Mouse (Mus musculus) hindbrain, embryonic 13.5 days (tissue): ENCODE measurements around the gene Lcn9. TPM values are rescaled to one million over a fixed set of nuclear protein-coding genes. Genes with fewer than 3 reads are reported as not detected.

ENCODE experiments used
- ATAC-seq: fragments of 200-750 bp; cut with Nextera tagmentation; 2 replicates; pipeline ENCODE4 v1.8.0; 2017; ENCODE audit warnings: moderate TSS enrichment; ENCODE audit not compliant: low FRiP score
- H3K27ac ChIP-seq: fragments of 300-500 bp; sonication (generic); 2 replicates; pipeline ENCODE4 v1.5.1; 2015; ENCODE audit warnings: inconsistent platforms, mild to moderate bottlenecking, moderate library complexity
- H3K27me3 ChIP-seq: fragments of 300-500 bp; sonication (generic); 2 replicates; pipeline ENCODE4 v1.6.1; 2015; ENCODE audit warnings: mild to moderate bottlenecking, inconsistent platforms
- H3K36me3 ChIP-seq: fragments of 300-500 bp; sonication (generic); 2 replicates; pipeline ENCODE4 v1.6.1; 2015; ENCODE audit warnings: mild to moderate bottlenecking, inconsistent platforms
- H3K4me1 ChIP-seq: fragments of 300-500 bp; sonication (generic); replicated peaks from 2 replicates; pipeline ENCODE4 v1.6.1; 2015; ENCODE audit warnings: inconsistent platforms
- H3K4me2 ChIP-seq: fragments of 300-500 bp; sonication (generic); 2 replicates; pipeline ENCODE4 v1.6.1; 2015; ENCODE audit warnings: inconsistent platforms, mild to moderate bottlenecking, moderate library complexity
- H3K4me3 ChIP-seq: fragments of 300-500 bp; sonication (generic); 2 replicates; pipeline ENCODE4 v1.5.1; 2015; ENCODE audit warnings: mild to moderate bottlenecking, inconsistent platforms
- H3K9ac ChIP-seq: fragments of 300-500 bp; sonication (generic); 2 replicates; pipeline ENCODE4 v1.6.1; 2015; ENCODE audit warnings: mild to moderate bottlenecking, inconsistent platforms
- H3K9me3 ChIP-seq: fragments of 300-500 bp; sonication (generic); 2 replicates; pipeline ENCODE4 v1.6.1; 2016; ENCODE audit warnings: inconsistent platforms
- WGBS: fragments of 180-500 bp; shearing (Covaris S2); methylation state at CpG from one replicate; pipeline ENCODE4 v1.1.7; 2015; 5-methylcytosine and 5-hydroxymethylcytosine counted together
- polyA plus RNA-seq: library from polyadenylated mRNA; unstranded; fragments of >200 nt; fragmentation: Nextera tagmentation; extraction: Ambion mirVana; gene quantifications from 2 replicates; pipeline ENCODE4 v1.2.1, GENCODE M21; 2015

Gene Lcn9
- not detected in 2 replicates for polyA plus RNA-seq

DNA sequence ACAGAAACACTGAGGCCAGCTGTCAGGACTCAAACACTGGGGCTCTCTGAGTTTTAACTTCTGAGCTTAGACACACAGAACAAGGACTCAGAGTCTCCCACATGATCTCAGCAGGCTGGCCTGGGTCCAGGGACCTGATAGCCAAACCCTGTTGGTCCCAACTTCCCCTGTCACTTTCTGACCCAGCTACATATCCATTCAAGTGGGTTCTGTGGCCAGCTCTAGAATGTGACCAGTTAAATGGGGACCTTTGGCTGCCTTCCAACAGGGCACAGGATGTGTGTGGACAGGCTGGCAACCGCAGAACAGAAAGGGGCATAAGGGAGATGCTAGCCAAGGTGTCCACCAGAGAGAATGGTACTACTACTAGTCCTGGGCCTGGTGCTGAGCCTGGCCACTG lies at the start of gene Lcn9:
TSS of gene Lcn9 (plus strand) at position 348 of the 400 bp plus-strand sequence.
- H3K4me3 ChIP-seq: no peak within 1 kb of the TSS
- H3K9me3 ChIP-seq: no peaks in the 10 kb centered on the region
- no peak within 1 kb of the TSS for H3K9ac ChIP-seq
- ATAC-seq: no peak
- no peaks in the 10 kb centered on the region for H3K4me1 ChIP-seq
- no peak within 1 kb of the TSS for H3K27ac ChIP-seq
- no peaks in the 10 kb centered on the region for H3K27me3 ChIP-seq
- H3K36me3 ChIP-seq: no peaks in the 10 kb centered on the region
- WGBS: 83% methylated on average over 1 of the region's 1 CpGs
- no peak within 1 kb of the TSS for H3K4me2 ChIP-seq

DNA sequence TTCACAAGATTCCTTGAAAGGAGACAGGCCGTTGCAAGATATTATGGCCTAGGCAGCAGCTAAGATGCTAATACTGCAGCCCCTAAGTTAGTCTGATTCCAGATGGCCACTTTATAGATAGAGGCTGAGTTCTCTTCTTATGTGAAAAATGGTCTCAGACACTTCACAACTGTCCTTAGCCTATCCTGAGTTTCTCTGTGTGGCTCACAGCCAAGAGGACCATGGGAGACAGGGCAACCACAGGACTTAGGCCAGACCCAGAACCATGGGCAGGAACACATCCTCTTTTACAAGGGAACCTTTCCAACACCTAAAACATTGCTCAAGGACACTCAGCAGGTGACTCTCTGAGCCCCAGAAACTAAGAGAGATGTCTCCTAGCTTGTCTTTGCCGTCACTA lies 49.4 kb upstream of the Lcn9 start:
- 94% methylated on average over 2 of the region's 2 CpGs for WGBS
- no peak for ATAC-seq
- no peak overlapping the region for H3K4me3 ChIP-seq
- H3K36me3 ChIP-seq: no peaks in the 10 kb centered on the region
- H3K9ac ChIP-seq: no peak overlapping the region
- no peaks in the 10 kb centered on the region for H3K27me3 ChIP-seq
- no peak overlapping the region for H3K4me2 ChIP-seq
- no peak overlapping the region for H3K27ac ChIP-seq
- H3K4me1 ChIP-seq: no peaks in the 10 kb centered on the region
- H3K9me3 ChIP-seq: no peaks in the 10 kb centered on the region

DNA sequence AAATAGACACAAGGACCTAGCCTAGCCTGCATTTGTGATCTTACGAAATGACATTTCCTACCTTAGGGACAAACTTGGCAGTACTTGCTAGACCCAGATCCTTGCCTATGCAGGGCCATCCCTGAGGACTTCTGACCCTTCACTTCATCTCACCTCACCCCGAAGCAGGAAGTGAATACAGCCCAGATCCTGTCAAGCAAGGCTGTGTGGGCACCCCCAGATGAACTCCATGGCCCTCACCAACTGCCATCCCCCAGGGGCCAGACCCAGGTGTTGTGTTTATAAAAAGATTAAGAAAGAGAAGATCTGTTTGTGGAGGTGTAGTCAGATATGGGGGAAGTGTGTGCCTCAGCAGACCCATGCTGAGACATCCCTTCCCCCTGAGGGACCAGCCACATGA lies 48.3 kb upstream of the Lcn9 start:
- ATAC-seq: no peak
- no peaks in the 10 kb centered on the region for H3K4me1 ChIP-seq

DNA sequence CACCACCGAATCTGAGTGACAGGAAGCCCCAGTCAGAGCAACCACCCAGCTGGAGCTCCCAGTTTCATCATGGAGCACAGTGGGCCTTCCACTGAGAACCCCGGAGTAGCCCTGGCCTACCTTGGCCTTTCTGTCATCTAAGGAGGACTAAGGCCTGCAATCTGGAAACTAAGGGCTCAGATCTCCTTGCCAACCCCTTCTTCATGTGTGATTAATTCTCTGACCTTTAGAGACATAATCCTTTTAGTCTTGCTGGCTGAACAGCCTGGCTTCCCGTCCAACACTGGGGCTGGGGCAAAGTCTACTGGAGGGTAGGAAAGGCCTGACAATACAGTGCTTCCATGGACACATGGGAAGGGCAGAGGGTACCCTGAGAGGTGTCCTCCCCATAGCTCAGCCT lies 47.0 kb upstream of the Lcn9 start:
- 81% methylated on average over 3 of the region's 3 CpGs for WGBS
- no peaks in the 10 kb centered on the region for H3K4me1 ChIP-seq
- no peaks in the 10 kb centered on the region for H3K36me3 ChIP-seq
- H3K9me3 ChIP-seq: no peaks in the 10 kb centered on the region
- H3K4me2 ChIP-seq: no peak overlapping the region
- no peak for ATAC-seq
- H3K27ac ChIP-seq: no peak overlapping the region
- H3K27me3 ChIP-seq: no peaks in the 10 kb centered on the region
- no peak overlapping the region for H3K9ac ChIP-seq
- H3K4me3 ChIP-seq: no peak overlapping the region

More for the DNA sequence above, 48.3 kb upstream of the Lcn9 start:
- WGBS: 81% methylated on average over 2 of the region's 2 CpGs
- no peaks in the 10 kb centered on the region for H3K9me3 ChIP-seq
- H3K4me2 ChIP-seq: no peak overlapping the region
- H3K27ac ChIP-seq: no peak overlapping the region
- H3K27me3 ChIP-seq: no peaks in the 10 kb centered on the region
- no peaks in the 10 kb centered on the region for H3K36me3 ChIP-seq
- H3K4me3 ChIP-seq: no peak overlapping the region
- no peak overlapping the region for H3K9ac ChIP-seq

DNA sequence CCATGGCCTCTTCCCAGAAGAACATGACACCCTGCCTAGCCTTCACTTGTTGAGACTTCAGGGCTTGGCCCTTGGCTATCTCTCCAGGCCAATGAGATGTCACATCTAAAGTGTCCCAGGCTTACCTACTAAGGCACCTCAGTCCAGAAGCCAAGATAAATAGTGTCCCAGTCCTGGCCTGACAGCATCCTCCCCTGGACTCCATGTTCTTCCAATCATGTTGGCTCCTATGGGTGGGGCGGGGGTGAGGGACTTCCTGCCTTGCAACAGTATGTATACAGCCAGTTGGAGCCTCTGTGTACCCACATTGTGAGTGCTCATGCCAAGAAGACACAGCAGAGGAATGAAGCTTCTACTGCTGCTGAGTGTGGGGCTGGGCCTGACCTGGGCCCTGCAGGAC lies 46.2 kb upstream of the Lcn9 start, which contains the start of gene Lcn11:
TSS of gene Lcn11 (plus strand) at position 301 of the 400 bp plus-strand sequence.
- WGBS: 96% methylated on average over 1 of the region's 1 CpGs
- ATAC-seq: no peak
- no peak within 1 kb of the TSS for H3K9ac ChIP-seq
- no peak within 1 kb of the TSS for H3K4me2 ChIP-seq
- no peaks in the 10 kb centered on the region for H3K4me1 ChIP-seq
- no peaks in the 10 kb centered on the region for H3K36me3 ChIP-seq
- no peak within 1 kb of the TSS for H3K4me3 ChIP-seq
- H3K27ac ChIP-seq: no peak within 1 kb of the TSS
- H3K9me3 ChIP-seq: no peaks in the 10 kb centered on the region
- no peaks in the 10 kb centered on the region for H3K27me3 ChIP-seq

DNA sequence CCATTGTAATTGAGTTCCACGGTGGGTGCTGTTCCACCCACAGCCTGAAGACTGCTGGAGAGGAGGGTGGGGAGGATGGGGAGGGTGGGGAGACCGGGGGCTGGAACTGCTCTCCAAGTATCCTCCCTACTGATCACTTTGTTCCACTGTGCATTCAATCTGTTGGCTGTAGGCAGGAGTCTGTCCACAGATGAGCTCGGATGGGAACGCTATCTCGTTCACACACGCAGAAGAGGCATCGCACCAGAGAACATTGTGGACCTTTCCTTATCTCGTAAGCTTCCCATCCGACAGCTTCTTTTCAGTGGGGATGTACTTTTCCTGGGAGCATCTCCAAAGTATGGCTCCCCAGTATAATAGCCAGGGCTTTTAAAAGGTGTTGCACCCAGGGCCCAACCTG lies 43.9 kb upstream of the Lcn9 start:
- no peaks in the 10 kb centered on the region for H3K36me3 ChIP-seq
- ATAC-seq: no peak
- WGBS: 89% methylated on average over 9 of the region's 9 CpGs
- no peaks in the 10 kb centered on the region for H3K9me3 ChIP-seq
- no peak overlapping the region for H3K27ac ChIP-seq
- H3K4me1 ChIP-seq: no peaks in the 10 kb centered on the region
- H3K4me3 ChIP-seq: no peak overlapping the region
- H3K27me3 ChIP-seq: no peaks in the 10 kb centered on the region
- H3K4me2 ChIP-seq: no peak overlapping the region
- no peak overlapping the region for H3K9ac ChIP-seq

DNA sequence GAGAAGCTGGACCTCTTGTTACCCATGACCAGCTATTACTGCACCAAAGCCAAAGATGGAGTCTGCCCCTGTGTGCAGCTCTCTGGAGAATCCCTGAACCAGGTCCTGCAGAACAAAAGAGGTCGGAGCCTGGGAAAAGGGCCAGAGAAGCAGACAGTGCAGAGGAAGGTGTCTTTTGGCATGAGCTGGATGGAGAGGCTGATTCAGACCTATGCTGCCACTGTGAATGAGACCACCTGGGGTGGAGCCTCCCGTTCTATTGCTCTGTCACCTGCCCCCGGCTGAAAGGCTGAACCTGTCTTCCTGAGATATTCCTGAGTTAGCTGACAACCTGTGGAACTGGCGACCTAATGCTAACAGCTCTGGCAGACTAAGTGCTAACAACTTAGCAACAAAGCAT lies 42.0 kb upstream of the Lcn9 start:
- Histone ChIP-seq H3K9me3 (no peaks in the 10 kb centered on the region), H3K4me3 (no peak overlapping the region), H3K4me1 (no peaks in the 10 kb centered on the region), H3K9ac (no peak overlapping the region), H3K36me3 (no peaks in the 10 kb centered on the region), H3K27ac (no peak overlapping the region), H3K27me3 (no peaks in the 10 kb centered on the region), H3K4me2 (no peak overlapping the region)
- 66% methylated on average over 4 of the region's 4 CpGs for WGBS
- ATAC-seq: no peak

DNA sequence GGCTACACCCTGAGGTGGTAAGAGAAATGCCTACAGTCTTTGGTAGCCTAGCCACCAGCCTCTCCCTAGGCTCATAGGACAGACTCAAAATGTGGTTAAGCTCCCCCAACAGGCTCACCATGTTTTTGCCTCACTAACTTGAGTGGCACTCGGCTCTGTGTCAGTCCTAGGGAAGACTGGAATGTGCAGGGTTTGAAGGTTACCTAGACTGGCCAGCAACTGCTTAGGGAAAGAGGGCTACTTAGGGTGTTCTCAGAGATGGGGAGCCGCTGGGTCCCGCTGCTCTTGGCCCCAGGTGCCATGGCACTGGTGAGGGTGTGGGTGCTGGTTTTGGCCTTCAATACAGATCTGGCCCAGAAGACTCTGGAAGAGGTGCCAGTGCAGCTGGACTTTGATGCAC lies 41.0 kb upstream of the Lcn9 start, which contains the start of gene Gm13539:
TSS of gene Gm13539 (plus strand) at position 301 of the 400 bp plus-strand sequence.
- no peak within 1 kb of the TSS for H3K27ac ChIP-seq
- H3K4me2 ChIP-seq: no peak within 1 kb of the TSS
- no peak for ATAC-seq
- H3K27me3 ChIP-seq: no peaks in the 10 kb centered on the region
- H3K9ac ChIP-seq: no peak within 1 kb of the TSS
- H3K4me3 ChIP-seq: no peak within 1 kb of the TSS
- no peaks in the 10 kb centered on the region for H3K4me1 ChIP-seq
- H3K9me3 ChIP-seq: no peaks in the 10 kb centered on the region
- 88% methylated on average over 3 of the region's 3 CpGs for WGBS
- H3K36me3 ChIP-seq: no peaks in the 10 kb centered on the region

DNA sequence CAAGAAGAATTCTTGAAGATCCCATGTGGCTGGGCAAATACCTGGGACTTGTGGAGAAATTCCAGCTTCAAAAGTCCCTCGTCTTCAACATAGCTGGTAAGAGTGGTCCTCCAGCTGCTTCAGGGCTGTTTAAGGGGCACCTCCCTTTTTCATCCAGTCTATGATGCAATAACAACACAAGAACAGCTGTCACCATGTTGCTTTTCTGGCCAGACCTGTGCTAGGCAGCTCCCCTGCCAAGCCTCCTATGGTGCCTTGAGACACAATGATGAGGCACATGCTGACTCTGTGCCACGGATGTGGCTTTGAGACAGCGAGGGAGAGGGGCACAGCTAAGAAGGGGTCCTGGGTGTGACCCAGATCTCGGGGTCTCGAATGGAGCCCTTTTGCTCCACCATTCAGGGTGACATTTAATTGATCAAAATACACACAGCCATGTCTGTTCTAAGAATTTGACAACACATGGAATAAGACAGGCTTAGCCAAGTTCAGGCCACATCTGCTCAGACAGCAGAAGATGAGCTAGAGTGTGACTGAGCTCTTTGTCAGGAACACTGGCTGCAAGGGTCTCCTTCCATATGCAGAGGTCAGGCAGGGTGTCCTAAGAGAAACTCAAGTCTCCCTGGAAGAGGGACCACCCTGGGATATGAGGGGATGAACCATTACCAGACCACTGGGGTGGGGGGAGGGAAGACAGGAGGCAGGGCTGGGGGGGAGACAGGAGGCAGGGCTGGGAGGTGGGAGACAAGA lies 37.2 kb upstream of the Lcn9 start:
- no peaks in the 10 kb centered on the region for H3K9me3 ChIP-seq
- no peak overlapping the region for H3K27ac ChIP-seq
- no peaks in the 10 kb centered on the region for H3K4me1 ChIP-seq
- H3K27me3 ChIP-seq: no peaks in the 10 kb centered on the region
- no peak overlapping the region for H3K9ac ChIP-seq
- no peak overlapping the region for H3K4me2 ChIP-seq
- H3K36me3 ChIP-seq: no peaks in the 10 kb centered on the region
- WGBS: 66% methylated on average over 5 of the region's 5 CpGs
- no peak for ATAC-seq
- H3K4me3 ChIP-seq: no peak overlapping the region

DNA sequence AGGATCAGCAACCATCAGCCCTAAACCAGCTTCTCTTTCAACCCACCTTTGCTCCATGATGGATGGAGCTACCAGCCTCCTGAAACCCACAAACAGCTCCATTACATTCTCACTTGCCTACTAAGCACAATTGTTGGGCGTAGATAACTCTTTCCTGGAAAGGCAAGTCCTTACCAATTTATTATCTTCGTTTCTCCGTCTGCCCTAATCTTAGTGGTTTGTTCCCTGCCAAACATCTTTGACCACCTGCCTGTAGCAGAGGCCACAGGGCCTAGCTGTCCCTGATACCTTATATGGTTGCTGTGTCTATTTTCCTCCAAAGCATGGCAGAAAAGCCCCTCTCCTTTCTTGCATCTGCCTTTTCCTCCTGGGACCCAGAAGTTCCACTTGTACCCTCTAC lies 33.9 kb upstream of the Lcn9 start:
- Histone ChIP-seq H3K4me2 (no peak overlapping the region), H3K27me3 (no peaks in the 10 kb centered on the region), H3K27ac (no peak overlapping the region), H3K4me1 (no peaks in the 10 kb centered on the region), H3K9me3 (no peaks in the 10 kb centered on the region), H3K9ac (no peak overlapping the region), H3K36me3 (no peaks in the 10 kb centered on the region), H3K4me3 (no peak overlapping the region)
- WGBS: 94% methylated on average over 3 of the region's 3 CpGs
- ATAC-seq: no peak

DNA sequence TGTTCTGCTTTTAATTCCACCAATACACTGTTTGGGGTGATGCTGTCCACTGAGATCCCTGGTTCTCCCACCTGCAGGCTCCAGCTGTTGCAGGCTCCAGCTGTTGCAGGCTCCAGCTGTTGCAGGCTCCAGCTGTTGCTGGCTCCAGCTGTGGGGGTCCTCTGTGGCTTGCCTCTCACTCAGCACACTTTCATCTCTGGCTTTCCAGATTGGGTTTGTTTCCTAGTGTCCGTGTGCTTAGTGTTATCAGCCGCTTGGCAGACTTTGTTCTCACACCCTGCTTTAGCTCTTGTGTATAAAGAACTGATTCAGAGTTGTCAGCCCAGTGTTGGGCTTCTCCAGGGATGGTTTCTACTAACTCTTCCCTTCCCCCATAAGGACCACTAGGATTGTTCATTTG lies 25.3 kb upstream of the Lcn9 start:
- H3K36me3 ChIP-seq: no peaks in the 10 kb centered on the region
- no peaks in the 10 kb centered on the region for H3K9me3 ChIP-seq
- H3K27me3 ChIP-seq: no peaks in the 10 kb centered on the region
- H3K4me3 ChIP-seq: no peak overlapping the region
- no peak for ATAC-seq
- no peak overlapping the region for H3K27ac ChIP-seq
- peaks cover 3% of the 10 kb centered on the region; the same call in 1 of the 2 replicates for H3K4me1 ChIP-seq
- H3K9ac ChIP-seq: no peak overlapping the region
- 72% methylated on average over 2 of the region's 2 CpGs for WGBS
- H3K4me2 ChIP-seq: no peak overlapping the region

DNA sequence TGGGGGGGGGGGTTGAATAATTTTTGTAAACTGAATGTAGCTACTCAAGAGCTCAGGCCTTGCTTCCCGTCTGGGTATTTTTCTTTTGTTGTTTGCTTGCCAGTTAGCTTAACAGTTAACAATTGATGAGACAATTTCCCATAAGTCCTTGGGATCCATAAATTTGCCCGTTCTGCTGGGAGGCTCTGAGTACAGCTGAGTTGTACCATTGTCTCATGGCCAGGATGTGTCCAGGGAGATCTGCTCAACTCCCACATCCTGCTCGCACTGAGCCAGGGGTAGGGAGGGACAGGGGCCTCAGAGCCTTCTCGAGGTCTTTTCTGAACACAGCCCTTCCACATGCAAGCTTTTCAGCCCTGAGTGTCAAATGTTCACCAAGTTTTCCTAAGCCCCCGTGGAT lies 24.9 kb upstream of the Lcn9 start:
- Histone ChIP-seq H3K4me3 (no peak overlapping the region), H3K36me3 (no peaks in the 10 kb centered on the region), H3K27ac (no peak overlapping the region), H3K27me3 (no peaks in the 10 kb centered on the region), H3K4me1 (peaks cover 3% of the 10 kb centered on the region; the same call in 1 of the 2 replicates), H3K4me2 (no peak overlapping the region), H3K9ac (no peak overlapping the region), H3K9me3 (no peaks in the 10 kb centered on the region)
- 44% methylated on average over 5 of the region's 5 CpGs for WGBS
- ATAC-seq: no peak

DNA sequence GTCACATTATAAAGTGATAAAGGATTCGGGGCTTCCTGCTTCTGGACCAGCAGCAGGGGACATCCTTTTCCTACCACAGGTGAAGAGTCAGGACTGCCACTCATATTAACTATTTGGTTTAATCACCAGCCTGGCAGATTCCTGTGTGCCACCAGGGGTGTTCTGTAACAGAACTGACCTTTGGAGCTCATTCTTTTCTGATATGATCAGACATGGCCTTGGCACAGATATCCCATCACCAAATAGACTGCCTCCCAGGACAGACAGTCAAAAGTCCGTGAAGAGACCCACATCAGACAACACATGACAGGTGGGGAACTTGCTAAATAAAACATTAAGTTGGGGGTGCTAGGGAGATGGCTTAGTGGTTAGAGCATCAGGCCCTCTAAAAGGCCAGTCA lies 11.2 kb upstream of the Lcn9 start:
- no peak overlapping the region for H3K27ac ChIP-seq
- no peaks in the 10 kb centered on the region for H3K27me3 ChIP-seq
- no peaks in the 10 kb centered on the region for H3K36me3 ChIP-seq
- no peaks in the 10 kb centered on the region for H3K9me3 ChIP-seq
- 84% methylated on average over 2 of the region's 2 CpGs for WGBS
- no peak overlapping the region for H3K4me2 ChIP-seq
- H3K9ac ChIP-seq: no peak overlapping the region
- ATAC-seq: no peak
- no peak overlapping the region for H3K4me3 ChIP-seq
- no peaks in the 10 kb centered on the region for H3K4me1 ChIP-seq
